In genomic region chr9:106159784-106160301, GRCm38 (mm10) we compare ENCODE assay signal across 8 mouse cellular contexts. TPM values are rescaled to one million over a fixed set of nuclear protein-coding genes. Genes with fewer than 3 reads are reported as not detected.
DNase-seq lines count a peak whose midpoint lies in the region; ATAC-seq and TF ChIP-seq lines count a peak whose summit lies in the region.

No protein-coding gene starts in this region.

- no peaks in the 10 kb centered on the region for H3K36me3 ChIP-seq in ES-Bruce4 (ENCODE audit: control insufficient read depth, insufficient read depth, low read length, poor library complexity, severe bottlenecking)
- H3K36me3 ChIP-seq in forebrain, embryonic 13.5 days (ENCODE audit: poor library complexity, severe bottlenecking), result no peaks in the 10 kb centered on the region
- no peaks in the 10 kb centered on the region for H3K36me3 ChIP-seq in liver, embryonic 15.5 days (replicated peaks)
- H3K36me3 ChIP-seq in neural tube, embryonic 11.5 days (ENCODE audit: control insufficient read depth, insufficient read depth, low read length), result no peaks in the 10 kb centered on the region
- no peaks in the 10 kb centered on the region for H3K36me3 ChIP-seq in stomach, embryonic 16.5 days (ENCODE audit: control insufficient read depth, insufficient read depth, low read length)

- no peaks in the 10 kb centered on the region for H3K27me3 ChIP-seq in ES-Bruce4 (ENCODE audit: control insufficient read depth, insufficient read depth, low read length, poor library complexity, severe bottlenecking)
- peaks cover 13% of the 10 kb centered on the region for H3K27me3 ChIP-seq in forebrain, embryonic 13.5 days
- peaks cover 3% of the 10 kb centered on the region; the same call in 1 of the 2 replicates for H3K27me3 ChIP-seq in liver, embryonic 15.5 days
- no peaks in the 10 kb centered on the region for H3K27me3 ChIP-seq in neural tube, embryonic 11.5 days (ENCODE audit: control insufficient read depth, insufficient read depth, low read length)
- peaks cover 3% of the 10 kb centered on the region; the same call in 1 of the 2 replicates for H3K27me3 ChIP-seq in stomach, embryonic 16.5 days (ENCODE audit: control insufficient read depth, insufficient read depth, low read length)

- TF ChIP-seq POLR2A in ES-Bruce4 (IDR thresholded peaks at IDR 0.05; ENCODE audit: insufficient read depth, low read length), result peak; percentile 84

- H3K4me3 ChIP-seq in ES-Bruce4 (ENCODE audit: low read depth, low read length), result peak overlapping the region; percentile 80
- peak overlapping the region; percentile 55 for H3K4me3 ChIP-seq in forebrain, embryonic 13.5 days
- peak overlapping the region; percentile 68 for H3K4me3 ChIP-seq in liver, embryonic 15.5 days (replicated peaks)
- peak overlapping the region; percentile 50 for H3K4me3 ChIP-seq in neural tube, embryonic 11.5 days (ENCODE audit: low read depth, low read length)
- peak overlapping the region; percentile 64 for H3K4me3 ChIP-seq in stomach, embryonic 16.5 days (replicated peaks; ENCODE audit: low read length)

- TF ChIP-seq EP300 in ES-Bruce4 (IDR thresholded peaks at IDR 0.05; ENCODE audit: insufficient read depth, low read depth, low read length), result no peak

- H3K4me1 ChIP-seq in ES-Bruce4 (ENCODE audit: control insufficient read depth, insufficient read depth, low read length), result no peaks in the 10 kb centered on the region
- H3K4me1 ChIP-seq in forebrain, embryonic 13.5 days, result peaks cover 29% of the 10 kb centered on the region
- peaks cover 27% of the 10 kb centered on the region for H3K4me1 ChIP-seq in liver, embryonic 15.5 days (replicated peaks)
- H3K4me1 ChIP-seq in neural tube, embryonic 11.5 days (ENCODE audit: control insufficient read depth, insufficient read depth, low read length), result 0 out of 2 replicates have a peak, but pooled peaks cover 3% of the 10 kb centered on the region
- no peaks in the 10 kb centered on the region; the same call in 1 of the 2 replicates for H3K4me1 ChIP-seq in stomach, embryonic 16.5 days (ENCODE audit: control insufficient read depth, insufficient read depth, low read length)

- peak overlapping the region; percentile 66 for H3K4me2 ChIP-seq in forebrain, embryonic 13.5 days
- peak overlapping the region; percentile 74 for H3K4me2 ChIP-seq in liver, embryonic 15.5 days
- H3K4me2 ChIP-seq in neural tube, embryonic 11.5 days (ENCODE audit: low read depth), result peak overlapping the region; percentile 54
- peak overlapping the region; percentile 65 for H3K4me2 ChIP-seq in stomach, embryonic 16.5 days (ENCODE audit: low read depth, low read length)

- intact Hi-C loops in heart, postnatal 10 days (cut with DNase I), result loop anchor here (5.0 kb wide), 1 partner anchor 122 kb away; the partner anchor contains the start of gene Poc1a

- DNase-seq in heart, postnatal 10 days, result peak; percentile 96 to 98
- peak; percentile 99 for DNase-seq in kidney, postnatal 4 days
- peak; percentile 94 for DNase-seq in neural tube, embryonic 11.5 days (ENCODE audit: low spot score)

- 2% methylated on average over 24 of the region's 24 CpGs for WGBS in forebrain, embryonic 13.5 days
- WGBS in liver, embryonic 15.5 days (ENCODE audit: insufficient replicate concordance), result 4% methylated on average over 24 of the region's 24 CpGs
- WGBS in neural tube, embryonic 11.5 days, result 2% methylated on average over 24 of the region's 24 CpGs
- WGBS in stomach, embryonic 16.5 days, result 1% methylated on average over 24 of the region's 24 CpGs

- H3K9me3 ChIP-seq in ES-Bruce4 (replicated peaks; ENCODE audit: control insufficient read depth, insufficient read depth, low read length, poor library complexity, severe bottlenecking), result no peaks in the 10 kb centered on the region
- no peaks in the 10 kb centered on the region for H3K9me3 ChIP-seq in forebrain, embryonic 13.5 days (replicated peaks)
- no peaks in the 10 kb centered on the region for H3K9me3 ChIP-seq in liver, embryonic 15.5 days (replicated peaks)
- no peaks in the 10 kb centered on the region for H3K9me3 ChIP-seq in neural tube, embryonic 11.5 days (ENCODE audit: control insufficient read depth, low read length)
- H3K9me3 ChIP-seq in stomach, embryonic 16.5 days (replicated peaks; ENCODE audit: control insufficient read depth, low read length), result no peaks in the 10 kb centered on the region

- H3K27ac ChIP-seq in ES-Bruce4 (ENCODE audit: insufficient read depth, low read length), result peak overlapping the region; percentile 73
- H3K27ac ChIP-seq in forebrain, embryonic 13.5 days, result peak overlapping the region; percentile 94
- peak overlapping the region; percentile 84 for H3K27ac ChIP-seq in liver, embryonic 15.5 days (replicated peaks)
- peak overlapping the region; percentile 93 for H3K27ac ChIP-seq in neural tube, embryonic 11.5 days (ENCODE audit: low read depth, low read length)
- peak overlapping the region; percentile 94 for H3K27ac ChIP-seq in stomach, embryonic 16.5 days (ENCODE audit: low read length)

- peak overlapping the region; percentile 51 for H3K9ac ChIP-seq in ES-Bruce4 (ENCODE audit: low read depth, poor library complexity, severe bottlenecking)
- H3K9ac ChIP-seq in forebrain, embryonic 13.5 days, result peak overlapping the region; percentile 73
- peak overlapping the region; percentile 52 for H3K9ac ChIP-seq in liver, embryonic 15.5 days
- H3K9ac ChIP-seq in neural tube, embryonic 11.5 days (ENCODE audit: low read length), result peak overlapping the region; percentile 67
- H3K9ac ChIP-seq in stomach, embryonic 16.5 days (ENCODE audit: low read length), result peak overlapping the region; percentile 75

- ATAC-seq in cerebellum, adult (ENCODE audit: insufficient number of reproducible peaks, low FRiP score, low TSS enrichment), result peak; percentile 87
- ATAC-seq in forebrain, embryonic 13.5 days, result peak; percentile 61
- ATAC-seq in liver, embryonic 15.5 days (ENCODE audit: insufficient read depth), result peak; percentile 63
- peak; percentile 62 for ATAC-seq in neural tube, embryonic 11.5 days (ENCODE audit: insufficient read depth, low FRiP score, low TSS enrichment)
- peak; percentile 89 for ATAC-seq in stomach, embryonic 16.5 days (ENCODE audit: insufficient read depth, low FRiP score)

- TF ChIP-seq CTCF in ES-Bruce4 (IDR thresholded peaks at IDR 0.05; ENCODE audit: low read depth, low read length), result no peak

RNA-seq across cellular contexts. Expression of gene Glyctk, which starts 1.9 kb away (rescaled TPM):
- polyA plus RNA-seq in ES-Bruce4 (2011; ENCODE audit: insufficient read depth, insufficient read length, low read depth, missing spikeins), result 0.97 and 1.1 TPM in 2 replicates
- 6.4 and 7.9 TPM in 2 replicates for polyA plus RNA-seq in forebrain, embryonic 13.5 days (2015; fragmentation: Nextera tagmentation; extraction: Ambion mirVana)
- total RNA-seq in heart, postnatal 10 days (2021), result 1 to 10 TPM; 1.7 to 1.8 TPM
- 22.2 and 27.6 TPM in 2 replicates for polyA plus RNA-seq in liver, embryonic 15.5 days (2015; fragmentation: Nextera tagmentation; extraction: Ambion mirVana)
- polyA plus RNA-seq in neural tube, embryonic 11.5 days (2014; fragmentation: Nextera tagmentation; extraction: Ambion mirVana), result 3.1 and 3.4 TPM in 2 replicates
- 3.1 and 3.5 TPM in 2 replicates for polyA plus RNA-seq in stomach, embryonic 16.5 days (2015; fragmentation: Nextera tagmentation; extraction: Ambion mirVana)

RNA-seq across cellular contexts. Expression of gene Wdr82, which starts 10.9 kb away (rescaled TPM):
- 118 and 122 TPM in 2 replicates for polyA plus RNA-seq in ES-Bruce4 (2011; ENCODE audit: insufficient read depth, insufficient read length, low read depth, missing spikeins)
- polyA plus RNA-seq in forebrain, embryonic 13.5 days (2015; fragmentation: Nextera tagmentation; extraction: Ambion mirVana), result 33.8 and 40.1 TPM in 2 replicates
- 10 to 100 TPM; 72.2 to 81.4 TPM for total RNA-seq in heart, postnatal 10 days (2021)
- polyA plus RNA-seq in liver, embryonic 15.5 days (2015; fragmentation: Nextera tagmentation; extraction: Ambion mirVana), result 6.8 and 7.3 TPM in 2 replicates
- polyA plus RNA-seq in neural tube, embryonic 11.5 days (2014; fragmentation: Nextera tagmentation; extraction: Ambion mirVana), result 25.2 and 26.2 TPM in 2 replicates
- 16.1 TPM in 2 replicates for polyA plus RNA-seq in stomach, embryonic 16.5 days (2015; fragmentation: Nextera tagmentation; extraction: Ambion mirVana)

RNA-seq across cellular contexts. Expression of gene Ppm1m, which starts 39.7 kb away (rescaled TPM):
- 23.2 and 23.4 TPM in 2 replicates for polyA plus RNA-seq in ES-Bruce4 (2011; ENCODE audit: insufficient read depth, insufficient read length, low read depth, missing spikeins)
- 19.5 and 20.1 TPM in 2 replicates for polyA plus RNA-seq in forebrain, embryonic 13.5 days (2015; fragmentation: Nextera tagmentation; extraction: Ambion mirVana)
- total RNA-seq in heart, postnatal 10 days (2021), result 10 to 100 TPM; 15.4 to 19.5 TPM
- polyA plus RNA-seq in liver, embryonic 15.5 days (2015; fragmentation: Nextera tagmentation; extraction: Ambion mirVana), result 11.7 and 13.6 TPM in 2 replicates
- polyA plus RNA-seq in neural tube, embryonic 11.5 days (2014; fragmentation: Nextera tagmentation; extraction: Ambion mirVana), result 30.3 and 33.4 TPM in 2 replicates
- polyA plus RNA-seq in stomach, embryonic 16.5 days (2015; fragmentation: Nextera tagmentation; extraction: Ambion mirVana), result 35.1 and 36.0 TPM in 2 replicates

RNA-seq across cellular contexts. Expression of gene Twf2, which starts 43.1 kb away (rescaled TPM):
- 27.3 and 36.7 TPM in 2 replicates for polyA plus RNA-seq in ES-Bruce4 (2011; ENCODE audit: insufficient read depth, insufficient read length, low read depth, missing spikeins)
- 48.0 and 51.7 TPM in 2 replicates for polyA plus RNA-seq in forebrain, embryonic 13.5 days (2015; fragmentation: Nextera tagmentation; extraction: Ambion mirVana)
- 100 to 1,000 TPM; 112 to 132 TPM for total RNA-seq in heart, postnatal 10 days (2021)
- polyA plus RNA-seq in liver, embryonic 15.5 days (2015; fragmentation: Nextera tagmentation; extraction: Ambion mirVana), result 23.5 and 23.8 TPM in 2 replicates
- polyA plus RNA-seq in neural tube, embryonic 11.5 days (2014; fragmentation: Nextera tagmentation; extraction: Ambion mirVana), result 62.1 and 63.9 TPM in 2 replicates
- polyA plus RNA-seq in stomach, embryonic 16.5 days (2015; fragmentation: Nextera tagmentation; extraction: Ambion mirVana), result 54.9 and 57.8 TPM in 2 replicates

Comparison
In these comparisons a context has a peak if more than half of its experiments do, and no peak if none do; other contexts are left out.
1. Peak in every context shown above with its lines: DNase-seq, ATAC-seq, H3K4me3 ChIP-seq and H3K27ac ChIP-seq.